Mouse (Mus musculus) myocyte (in vitro differentiated cells): ENCODE results near the gene Rasd1.

ENCODE experiments used
- CEBPB ChIP-seq: IDR thresholded peaks from 2 replicates; pipeline ENCODE4 v1.6.1; 2011; ENCODE audit warnings: mild to moderate bottlenecking, moderate library complexity; ENCODE audit not compliant: poor library complexity, insufficient read depth, severe bottlenecking
- E2F4 ChIP-seq: IDR thresholded peaks from one replicate; pipeline ENCODE4 v1.6.1; 2011; ENCODE audit warnings: mild to moderate bottlenecking, control low read depth, moderate library complexity; ENCODE audit not compliant: insufficient read depth
- MAX ChIP-seq: IDR thresholded peaks from one replicate; pipeline ENCODE4 v1.6.1; 2011; ENCODE audit warnings: low read depth, mild to moderate bottlenecking, control low read depth
- MYOD1 ChIP-seq, 3 experiments: IDR thresholded peaks; one replicate each; pipeline ENCODE4 v1.6.1; 2011; ENCODE audit warnings: control low read depth in 2 of 3, low read depth in 2 of 3, mild to moderate bottlenecking in 2 of 3, moderate library complexity in 1 of 3; ENCODE audit not compliant: insufficient read length in 2 of 3, control insufficient read depth in 1 of 3
- MYOG ChIP-seq, 3 experiments: IDR thresholded peaks; one replicate each; pipeline ENCODE4 v1.6.1; 2011; ENCODE audit warnings: control low read depth in 2 of 3, low read depth in 2 of 3, mild to moderate bottlenecking in 2 of 3; ENCODE audit not compliant: insufficient read length in 2 of 3, control insufficient read depth in 1 of 3, insufficient read depth in 1 of 3
- POLR2A ChIP-seq: IDR thresholded peaks from one replicate; pipeline ENCODE4 v1.6.1; 2011; ENCODE audit warnings: low read depth, mild to moderate bottlenecking, control low read depth, moderate library complexity; ENCODE audit not compliant: insufficient read length
- POLR2AphosphoS2 ChIP-seq: IDR thresholded peaks from one replicate; pipeline ENCODE4 v1.6.1; 2011; ENCODE audit warnings: low read depth, control low read depth; ENCODE audit not compliant: insufficient read length
- REST ChIP-seq: IDR thresholded peaks from one replicate; pipeline ENCODE4 v1.6.1; 2011; ENCODE audit warnings: mild to moderate bottlenecking, control low read depth, moderate library complexity; ENCODE audit not compliant: insufficient read depth, insufficient read length
- TCF3 ChIP-seq: IDR thresholded peaks from one replicate; pipeline ENCODE4 v1.6.1; 2011; ENCODE audit warnings: low read depth, control low read depth; ENCODE audit not compliant: insufficient read length

DNA sequence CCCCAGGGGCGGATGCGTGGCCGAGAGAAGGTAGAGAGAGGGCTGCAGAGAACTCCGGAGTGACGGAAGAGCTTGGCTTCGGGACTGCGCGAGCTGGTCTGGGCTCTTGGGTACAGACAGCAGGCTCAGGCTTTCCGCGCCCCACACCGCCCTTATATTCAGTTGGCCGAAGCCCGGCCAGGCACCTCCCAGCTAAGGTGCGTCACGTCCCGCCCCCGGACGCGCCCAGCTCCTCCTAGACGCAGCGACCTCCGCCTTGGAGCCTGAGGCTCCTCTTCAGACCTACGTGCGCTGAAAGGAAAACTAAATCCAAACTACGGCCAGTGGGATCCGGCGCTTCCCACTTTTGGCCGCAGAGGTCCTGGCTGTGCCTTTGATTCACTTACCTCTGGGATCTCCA is at the start of gene Rasd1:
- TF ChIP-seq POLR2A (peak; percentile 64), MAX (no peak), E2F4 (peak; percentile 29), MYOD1 (IDR thresholded peaks at IDR 0.05; ENCODE audit: control insufficient read depth in 1 of 3, insufficient read length in 2 of 3, low read depth in 2 of 3) (no peak), REST (no peak), MYOG (IDR thresholded peaks at IDR 0.05; ENCODE audit: control insufficient read depth in 1 of 3, insufficient read depth in 1 of 3, insufficient read length in 2 of 3, low read depth in 2 of 3) (no peak), CEBPB (no peak), TCF3 (no peak), POLR2AphosphoS2 (peak; percentile 49)
